Mouse (Mus musculus) C2C12 (cell line): ENCODE results near the gene Olfr624. TPM values are rescaled to one million over a fixed set of nuclear protein-coding genes. Genes with fewer than 3 reads are reported as not detected.
"Not testable (repeated sequence)": the region's sequence is repeated elsewhere in the genome, so short reads cannot be mapped to it uniquely, and the experiment has no call there.

ENCODE experiments used
- H3K27me3 ChIP-seq: one replicate; pipeline ENCODE4 v1.6.1; 2011; ENCODE audit not compliant: control insufficient read depth, insufficient read depth, insufficient read length
- H3K36me3 ChIP-seq: one replicate; pipeline ENCODE4 v1.6.1; 2011; ENCODE audit not compliant: control insufficient read depth, insufficient read depth
- H3K4me3 ChIP-seq: one replicate; pipeline ENCODE4 v1.5.1; 2011; ENCODE audit warnings: mild to moderate bottlenecking, control low read depth; ENCODE audit not compliant: poor library complexity, insufficient read depth, severe bottlenecking
- H3K79me2 ChIP-seq: one replicate; pipeline ENCODE4 v1.6.1; 2011; ENCODE audit not compliant: control insufficient read depth, insufficient read depth
- H3K79me3 ChIP-seq: one replicate; pipeline ENCODE4 v1.6.1; 2011; ENCODE audit warnings: low read depth, control low read depth
- H3ac ChIP-seq: one replicate; pipeline ENCODE3; 2011; ENCODE audit warnings: low read depth; ENCODE audit not compliant: control insufficient read depth, insufficient read length
- CEBPB ChIP-seq: IDR thresholded peaks from one replicate; pipeline ENCODE4 v1.6.1; 2011; ENCODE audit warnings: low read depth, mild to moderate bottlenecking, control low read depth, moderate library complexity
- CTCF ChIP-seq: IDR thresholded peaks from one replicate; pipeline ENCODE4 v1.5.1; 2011; ENCODE audit not compliant: control insufficient read depth, insufficient read depth, insufficient read length
- FOSL1 ChIP-seq: IDR thresholded peaks from one replicate; pipeline ENCODE4 v1.8.0; 2011; ENCODE audit warnings: mild to moderate bottlenecking, low read length; ENCODE audit not compliant: poor library complexity, insufficient read depth, severe bottlenecking
- MAX ChIP-seq: IDR thresholded peaks from one replicate; pipeline ENCODE4 v1.6.1; 2011; ENCODE audit warnings: mild to moderate bottlenecking, control low read depth
- MYOD1 ChIP-seq: IDR thresholded peaks from one replicate; pipeline ENCODE4 v1.6.1; 2011; ENCODE audit warnings: low read depth; ENCODE audit not compliant: control insufficient read depth, insufficient read length
- MYOG ChIP-seq: IDR thresholded peaks from one replicate; pipeline ENCODE4 v1.6.1; 2011; ENCODE audit not compliant: control insufficient read depth, insufficient read length; ENCODE audit errors: extremely low read depth
- USF1 ChIP-seq: IDR thresholded peaks from one replicate; pipeline ENCODE4 v1.6.1; 2011; ENCODE audit warnings: low read depth, mild to moderate bottlenecking, control low read depth, moderate library complexity
- long read RNA-seq, 2 experiments: library from polyadenylated mRNA; unstranded; transcript quantifications; one replicate each; pipeline ENCODE4 v2.0.0; 2019 to 2020
- polyA plus RNA-seq: library from polyadenylated mRNA; unstranded; fragments of >200 nt; fragmentation: generic; extraction: Trizol; gene quantifications from one replicate; pipeline ENCODE4 v1.2.1, GENCODE M21; 2012; ENCODE audit warnings: missing spikeins

Olfr624 gene
- under 0.01 TPM for polyA plus RNA-seq
- long read RNA-seq, experiment 1: 0 reads
- long read RNA-seq, experiment 2: 0 reads

GRCm38 (mm10) chr7:103671091-103671490, at the start of gene Olfr624:
Gene Olfr624 (minus strand): TSS chr7:103671191.
- H3ac ChIP-seq: no peak within 1 kb of the TSS
- no peaks in the 10 kb centered on the region for H3K79me3 ChIP-seq
- TF ChIP-seq USF1 (no peak), MYOD1 (no peak), MYOG (no peak), CTCF (no peak), CEBPB (no peak)
- no peaks in the 10 kb centered on the region for H3K79me2 ChIP-seq
- no peak within 1 kb of the TSS for H3K4me3 ChIP-seq
- H3K27me3 ChIP-seq: no peaks in the 10 kb centered on the region
- H3K36me3 ChIP-seq: no peaks in the 10 kb centered on the region

GRCm38 (mm10) chr7:103716398-103716797, 45.4 kb upstream of the Olfr624 start:
- H3K79me2 ChIP-seq, H3K4me3 ChIP-seq, H3K27me3 ChIP-seq, H3ac ChIP-seq, H3K36me3 ChIP-seq, H3K79me3 ChIP-seq: not testable (repeated sequence)

DNA sequence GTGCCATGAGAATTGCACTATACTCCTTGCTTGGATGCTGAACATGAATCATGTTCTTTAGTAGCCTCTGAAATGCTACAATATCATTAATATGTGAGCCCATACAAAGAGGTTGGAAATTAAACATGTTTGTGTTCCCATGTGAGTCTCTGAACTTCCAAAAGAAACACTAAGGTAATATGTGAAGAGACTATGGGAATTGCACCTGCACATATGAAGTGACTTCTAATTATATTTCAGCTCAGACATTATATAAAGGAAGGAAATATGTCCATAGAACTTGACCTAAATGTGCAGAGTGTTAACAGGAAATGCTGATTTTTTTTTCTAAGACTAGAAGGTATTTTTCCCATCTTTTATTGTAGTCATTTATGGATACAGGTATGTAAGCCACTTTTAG, 43.4 kb upstream of the Olfr624 start, which contains the start of gene Olfr243:
Gene Olfr243 (plus strand): TSS at position 301 of the 400 bp plus-strand sequence.
- TF ChIP-seq MYOD1: no peak
- TF ChIP-seq USF1: no peak
- TF ChIP-seq FOSL1: no peak
- no peak for TF ChIP-seq MYOG
- TF ChIP-seq MAX: no peak
- no peak for TF ChIP-seq CTCF
- TF ChIP-seq CEBPB: no peak
- no peaks in the 10 kb centered on the region for H3K79me3 ChIP-seq
- H3K79me2 ChIP-seq: no peaks in the 10 kb centered on the region
- H3ac ChIP-seq: no peak within 1 kb of the TSS
- no peaks in the 10 kb centered on the region for H3K36me3 ChIP-seq
- H3K27me3 ChIP-seq: no peaks in the 10 kb centered on the region
- no peak within 1 kb of the TSS for H3K4me3 ChIP-seq

GRCm38 (mm10) chr7:103712024-103712423, 41.0 kb upstream of the Olfr624 start:
- Histone ChIP-seq H3K4me3 (no peak overlapping the region), H3K27me3 (no peaks in the 10 kb centered on the region), H3ac (no peak overlapping the region), H3K36me3 (no peaks in the 10 kb centered on the region), H3K79me3 (no peaks in the 10 kb centered on the region), H3K79me2 (no peaks in the 10 kb centered on the region)
- TF ChIP-seq CEBPB (no peak), MYOD1 (no peak), MYOG (no peak), USF1 (no peak), FOSL1 (no peak), MAX (no peak), CTCF (no peak)

- no peaks in the 10 kb centered on the region for H3K36me3 ChIP-seq
- no peak overlapping the region for H3K4me3 ChIP-seq
- H3K79me3 ChIP-seq: no peaks in the 10 kb centered on the region
- no peaks in the 10 kb centered on the region for H3K27me3 ChIP-seq
- no peaks in the 10 kb centered on the region for H3K79me2 ChIP-seq
- no peak overlapping the region for H3ac ChIP-seq
- TF ChIP-seq MYOD1 (no peak), FOSL1 (no peak), CEBPB (no peak), MYOG (no peak), MAX (no peak), CTCF (no peak), USF1 (no peak)
Measured at GRCm38 (mm10) chr7:103699469-103699868, 28.5 kb upstream of the Olfr624 start.

- TF ChIP-seq MAX (no peak), MYOG (no peak), CEBPB (no peak), CTCF (no peak), FOSL1 (no peak), MYOD1 (no peak), USF1 (no peak)
- Histone ChIP-seq H3K36me3 (no peaks in the 10 kb centered on the region), H3K27me3 (no peaks in the 10 kb centered on the region), H3K4me3 (no peak within 1 kb of the TSS), H3ac (no peak within 1 kb of the TSS), H3K79me3 (no peaks in the 10 kb centered on the region), H3K79me2 (no peaks in the 10 kb centered on the region)
Measured at GRCm38 (mm10) chr7:103682420-103682819, 11.4 kb upstream of the Olfr624 start, which contains the start of gene Olfr625-ps1. Gene Olfr625-ps1 (plus strand): TSS chr7:103682720.

DNA sequence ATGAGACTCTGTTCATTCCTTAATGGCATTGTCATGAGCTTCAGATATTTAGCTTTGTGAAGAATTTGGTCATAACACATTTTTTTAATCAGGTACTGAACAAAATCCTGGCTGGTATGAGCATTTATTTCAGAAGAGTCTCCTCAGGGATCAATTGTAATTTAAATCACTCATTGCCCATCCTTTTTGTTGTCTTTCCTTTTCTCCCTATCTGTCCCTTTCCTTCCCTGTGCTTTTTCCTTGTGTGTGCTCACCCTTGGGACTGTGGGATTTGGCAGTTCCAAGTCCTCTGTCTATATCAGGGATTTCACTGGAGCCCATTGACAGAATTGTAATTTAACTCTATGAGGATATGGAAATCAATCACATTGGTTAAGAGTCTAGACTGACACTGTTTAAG, 7.4 kb downstream of the Olfr624 start, which contains the start of gene Olfr623:
Gene Olfr623 (minus strand): TSS at position 101 of the 400 bp plus-strand sequence.
- H3K36me3 ChIP-seq: no peaks in the 10 kb centered on the region
- no peaks in the 10 kb centered on the region for H3K79me3 ChIP-seq
- no peaks in the 10 kb centered on the region for H3K79me2 ChIP-seq
- no peak for TF ChIP-seq MYOD1
- no peak for TF ChIP-seq MYOG
- no peak within 1 kb of the TSS for H3K4me3 ChIP-seq
- H3ac ChIP-seq: no peak within 1 kb of the TSS
- H3K27me3 ChIP-seq: no peaks in the 10 kb centered on the region
